Mouse (Mus musculus) CH12.LX (cell line): ENCODE measurements around the gene Uba52. TPM values are rescaled to one million over a fixed set of nuclear protein-coding genes. Genes with fewer than 3 reads are reported as not detected.

Source experiments
- DNase-seq: peaks from one replicate; pipeline ENCODE4 v3.0.0-alpha.2; 2013; ENCODE audit errors: extremely low read depth
- H3K27ac ChIP-seq: 2 replicates; pipeline ENCODE4 v1.5.1; 2012; ENCODE audit warnings: low read depth, mild to moderate bottlenecking, control low read depth, moderate library complexity; ENCODE audit not compliant: insufficient read depth
- H3K27me3 ChIP-seq: replicated peaks from 2 replicates; pipeline ENCODE3; 2012; ENCODE audit warnings: inconsistent platforms
- H3K36me3 ChIP-seq, 2 experiments: replicated peaks in 1 of 2; 2 replicates each; pipeline versions ENCODE3 to v1.6.1; 2012; ENCODE audit warnings: inconsistent platforms in 1 of 2, low read length in 1 of 2, mild to moderate bottlenecking in 1 of 2, mixed read lengths in 1 of 2, moderate library complexity in 1 of 2; ENCODE audit not compliant: control insufficient read depth in 1 of 2, insufficient read depth in 1 of 2
- H3K4me1 ChIP-seq, 2 experiments: 2 replicates each; pipeline ENCODE4 v1.6.1; 2012; ENCODE audit warnings: inconsistent platforms in 1 of 2, moderate library complexity in 1 of 2; ENCODE audit not compliant: insufficient read depth in 2 of 2, control insufficient read depth in 1 of 2
- H3K4me2 ChIP-seq: 2 replicates; pipeline ENCODE4 v1.6.1; 2012; ENCODE audit warnings: low read depth, mild to moderate bottlenecking, control low read depth; ENCODE audit not compliant: poor library complexity, insufficient read depth, severe bottlenecking
- H3K4me3 ChIP-seq, 3 experiments: fragments of 150-350 bp in 1 of 3; sonication (generic) in 1 of 3; replicated peaks in 1 of 3; 2 replicates each; pipeline versions ENCODE3 to v1.5.1; 2011 to 2012; ENCODE audit warnings: low read depth in 2 of 3, low read length in 2 of 3, mild to moderate bottlenecking in 2 of 3, moderate library complexity in 2 of 3, control low read depth in 1 of 3, improper control_type of control experiment in 1 of 3, inconsistent platforms in 1 of 3, mixed read lengths in 1 of 3; ENCODE audit not compliant: poor library complexity in 1 of 3
- H3K79me2 ChIP-seq: replicated peaks from 2 replicates; pipeline ENCODE4 v1.6.1; 2012; ENCODE audit warnings: mild to moderate bottlenecking, moderate library complexity; ENCODE audit not compliant: control insufficient read depth, poor library complexity, insufficient read depth, severe bottlenecking; ENCODE audit errors: extremely low read depth
- H3K9ac ChIP-seq: 2 replicates; pipeline ENCODE4 v1.6.1; 2012; ENCODE audit warnings: low read depth, mild to moderate bottlenecking, control low read depth, moderate library complexity; ENCODE audit not compliant: insufficient read depth
- H3K9me3 ChIP-seq: replicated peaks from 2 replicates; pipeline ENCODE3; 2012; ENCODE audit warnings: low read length, inconsistent platforms, mixed read lengths
- CHD1 ChIP-seq: IDR thresholded peaks from 2 replicates; pipeline ENCODE4 v1.6.1; 2012; ENCODE audit warnings: low read depth, low read length, improper control_type of control experiment, inconsistent platforms
- CTCF ChIP-seq, 2 experiments: IDR thresholded peaks in 1 of 2; conservative IDR thresholded peaks in 1 of 2; 2 replicates each; pipeline ENCODE4 v1.5.1; 2011 to 2012; ENCODE audit warnings: low read depth in 2 of 2, low read length in 2 of 2, improper control_type of control experiment in 1 of 2, inconsistent platforms in 1 of 2, mild to moderate bottlenecking in 1 of 2, moderate library complexity in 1 of 2
- GABPA ChIP-seq: IDR thresholded peaks from 2 replicates; pipeline ENCODE4 v1.6.1; 2012; ENCODE audit warnings: low read depth, low read length, improper control_type of control experiment, inconsistent platforms; ENCODE audit not compliant: insufficient replicate concordance
- HCFC1 ChIP-seq: IDR thresholded peaks from 2 replicates; pipeline ENCODE4 v1.6.1; 2012; ENCODE audit warnings: low read depth, mild to moderate bottlenecking, inconsistent platforms, low read length, improper control_type of control experiment
- IRF4 ChIP-seq: IDR thresholded peaks from 2 replicates; pipeline ENCODE4 v1.6.1; 2014; ENCODE audit warnings: low read depth, mild to moderate bottlenecking, inconsistent platforms, low read length, improper control_type of control experiment
- JUN ChIP-seq: IDR thresholded peaks from 2 replicates; pipeline ENCODE4 v1.6.1; 2011; ENCODE audit warnings: low read depth, mild to moderate bottlenecking, low read length, improper control_type of control experiment, moderate library complexity; ENCODE audit not compliant: insufficient read depth
- MAFK ChIP-seq: IDR thresholded peaks from 2 replicates; pipeline ENCODE4 v1.6.1; 2011; ENCODE audit warnings: low read length, improper control_type of control experiment; ENCODE audit not compliant: insufficient replicate concordance
- MXI1 ChIP-seq: IDR thresholded peaks from 2 replicates; pipeline ENCODE4 v1.6.1; 2011; ENCODE audit warnings: mild to moderate bottlenecking, low read depth, low read length, improper control_type of control experiment
- NELFE ChIP-seq: IDR thresholded peaks from 2 replicates; pipeline ENCODE4 v1.6.1; 2011; ENCODE audit warnings: low read depth, low read length, improper control_type of control experiment
- POLR2AphosphoS2 ChIP-seq: IDR thresholded peaks from 2 replicates; pipeline ENCODE4 v1.6.1; 2011; ENCODE audit warnings: low read depth, low read length, improper control_type of control experiment
- RAD21 ChIP-seq: IDR thresholded peaks from 2 replicates; pipeline ENCODE4 v1.6.1; 2011; ENCODE audit warnings: low read depth, mild to moderate bottlenecking, low read length, improper control_type of control experiment, moderate library complexity
- SMC3 ChIP-seq: IDR thresholded peaks from 2 replicates; pipeline ENCODE4 v1.6.1; 2011; ENCODE audit warnings: low read depth, low read length, improper control_type of control experiment
- USF1 ChIP-seq: IDR thresholded peaks from 2 replicates; pipeline ENCODE4 v1.6.1; 2014; ENCODE audit warnings: low read depth, mild to moderate bottlenecking, inconsistent platforms, low read length, improper control_type of control experiment
- ZMIZ1 ChIP-seq: IDR thresholded peaks from 2 replicates; pipeline ENCODE4 v1.6.1; 2012; ENCODE audit warnings: low read depth, mild to moderate bottlenecking, inconsistent platforms, low read length, improper control_type of control experiment
- ZNF384 ChIP-seq: IDR thresholded peaks from 2 replicates; pipeline ENCODE4 v1.6.1; 2012; ENCODE audit warnings: low read depth, low read length, improper control_type of control experiment, inconsistent platforms
- dilution Hi-C: fragments of 300-500 bp; cut with MboI; formaldehyde crosslinking; loops from 2 replicates; pipeline ENCODE4 v1.14.3; 2020; ENCODE audit warnings: low sequenced_read_pairs; ENCODE audit not compliant: extremely low pct_unique_long_range_greater_than_20kb, extremely low pct_ligation_motif_present
- in situ Hi-C: fragments of 300-500 bp; cut with MboI; formaldehyde crosslinking; loops from 3 replicates; pipeline ENCODE4 v1.14.3; 2019; ENCODE audit warnings: low sequenced_read_pairs, low pct_ligation_motif_present, low pct_unique_long_range_greater_than_20kb, mixed read lengths
- polyA plus RNA-seq: library from polyadenylated mRNA; unstranded; fragments of >175 nt; gene quantifications from 2 replicates; pipeline ENCODE4 v1.2.1, GENCODE M21; 2012; ENCODE audit warnings: low read depth; ENCODE audit not compliant: insufficient read length
- total RNA-seq, 2 experiments: library from RNA; depleted of rRNA; stranded (reverse); fragments of 300-350 nt in 1 of 2; fragments of >200 nt in 1 of 2; gene quantifications; 2 replicates each; pipeline ENCODE4 v1.2.3; 2012 to 2014

The Uba52 gene
- total and polyA plus RNA-seq, 3 experiments = 1,181 to 3,341 (median 1,372) TPM

DNA sequence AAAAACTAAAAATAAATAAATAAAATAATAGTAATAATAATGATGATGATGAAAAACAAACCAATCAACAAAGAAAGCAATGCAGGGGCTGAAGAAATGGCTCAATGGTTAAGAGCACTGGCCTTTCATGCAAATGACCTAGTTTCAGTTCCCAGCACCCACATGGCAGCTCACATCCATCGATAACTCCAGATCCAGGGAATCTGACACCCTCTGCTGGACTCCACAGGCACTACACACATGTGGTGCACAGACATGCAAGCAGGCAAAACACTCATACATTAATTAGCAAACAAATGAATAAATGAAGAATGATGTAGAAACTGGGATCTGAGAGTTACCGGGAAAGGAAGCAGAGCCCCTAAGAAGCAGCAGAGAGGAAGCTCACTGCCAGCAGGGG, 51.0 kb downstream of the Uba52 start:
- H3K27ac ChIP-seq = no peak overlapping the region
- DNase-seq = no peak
- no peaks in the 10 kb centered on the region for H3K79me2 ChIP-seq
- no peak overlapping the region for H3K4me2 ChIP-seq
- dilution Hi-C loops (no loop called here), in situ Hi-C loops (no loop called here)
- peaks cover 0 to 7% of the 10 kb centered on the region in 2 experiments; a peak in 1 of 4 replicates for H3K4me1 ChIP-seq
- H3K9ac ChIP-seq = no peak overlapping the region
- no peaks in the 10 kb centered on the region for H3K27me3 ChIP-seq
- peaks cover 8% of the 10 kb centered on the region for H3K9me3 ChIP-seq
- H3K4me3 ChIP-seq = no peak overlapping the region
- 0 out of 4 replicates have a peak, but pooled peaks of 1 of the 2 experiments have one; percentile 7 for TF ChIP-seq CTCF (conservative IDR thresholded peaks at IDR 0.05 in 1 of 2, IDR thresholded peaks at IDR 0.05 in 1 of 2; ENCODE audit: low read depth in 2 of 2, low read length in 2 of 2)
- TF ChIP-seq JUN = no peak
- peaks cover 0 to 62% of the 10 kb centered on the region in 2 experiments for H3K36me3 ChIP-seq

DNA sequence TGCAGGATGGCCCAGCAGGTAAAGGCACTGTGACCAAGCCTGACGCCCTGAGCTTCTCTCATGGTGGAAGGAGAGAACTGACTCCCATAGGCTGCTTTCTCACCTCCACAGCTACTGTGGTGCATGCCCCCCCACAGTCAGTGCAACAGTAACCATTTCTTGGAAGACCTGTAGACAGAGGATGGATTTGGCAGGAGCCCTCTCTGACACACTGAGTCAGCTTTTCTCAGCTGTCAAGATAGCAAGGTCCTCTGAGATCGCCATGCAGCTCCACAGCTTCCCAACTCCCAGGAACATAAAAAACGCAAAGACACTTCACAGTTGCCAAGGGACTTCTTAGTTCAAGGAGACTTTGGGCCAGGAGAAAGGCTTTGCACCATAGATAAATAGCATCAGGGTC, 52.1 kb downstream of the Uba52 start:
- Histone ChIP-seq H3K4me1 (peaks cover 0 to 7% of the 10 kb centered on the region in 2 experiments; a peak in 1 of 4 replicates), H3K9ac (no peak overlapping the region), H3K36me3 (peaks cover 0 to 54% of the 10 kb centered on the region in 2 experiments), H3K27ac (no peak overlapping the region), H3K4me3 (no peak overlapping the region), H3K27me3 (no peaks in the 10 kb centered on the region), H3K9me3 (peaks cover 8% of the 10 kb centered on the region), H3K79me2 (no peaks in the 10 kb centered on the region), H3K4me2 (no peak overlapping the region)
- TF ChIP-seq NELFE = no peak
- TF ChIP-seq IRF4 = no peak
- no peak for TF ChIP-seq ZNF384
- no peak for TF ChIP-seq SMC3
- TF ChIP-seq JUN = no peak
- no peak for TF ChIP-seq POLR2AphosphoS2
- no peak for TF ChIP-seq HCFC1
- no peak for TF ChIP-seq MAFK
- TF ChIP-seq MXI1 = no peak
- TF ChIP-seq GABPA = no peak
- TF ChIP-seq USF1 = no peak
- no peak for TF ChIP-seq CHD1
- TF ChIP-seq RAD21 = no peak
- no peak for TF ChIP-seq ZMIZ1
- in situ Hi-C loops = no loop called here
- DNase-seq = no peak
- dilution Hi-C loops = no loop called here

Other genes with a start within 250 kb of the Uba52 start
Only the 20 nearest of the 26 such genes appear.
- gene Cers1, start 195.0 kb downstream of the Uba52 start, total RNA-seq (2012; rRNA removed) = 0.13 TPM in 1 of 2 replicates, not detected in the other
- gene Cers1, start 195.0 kb downstream of the Uba52 start, total RNA-seq (2014; rRNA removed) = not detected in 2 replicates
- gene Cers1, start 195.0 kb downstream of the Uba52 start, polyA plus RNA-seq = not detected in 2 replicates
- 0.08 and 0.17 TPM in 2 replicates for gene Gdf1, start 181.0 kb downstream of the Uba52 start, total RNA-seq (2012; rRNA removed)
- not detected in 2 replicates for gene Gdf1, start 181.0 kb downstream of the Uba52 start, total RNA-seq (2014; rRNA removed)
- gene Gdf1, start 181.0 kb downstream of the Uba52 start, polyA plus RNA-seq = 0.26 TPM in 1 of 2 replicates, not detected in the other
- gene Upf1, start 157.5 kb downstream of the Uba52 start, total RNA-seq (2012; rRNA removed) = 39.6 and 45.7 TPM in 2 replicates
- gene Upf1, start 157.5 kb downstream of the Uba52 start, total RNA-seq (2014; rRNA removed) = 27.0 and 31.1 TPM in 2 replicates
- gene Upf1, start 157.5 kb downstream of the Uba52 start, polyA plus RNA-seq = 42.4 and 44.4 TPM in 2 replicates
- 0.08 and 0.13 TPM in 2 replicates for gene Comp, start 137.2 kb downstream of the Uba52 start, total RNA-seq (2012; rRNA removed)
- gene Comp, start 137.2 kb downstream of the Uba52 start, total RNA-seq (2014; rRNA removed) = not detected in 2 replicates
- 0.16 TPM in 1 of 2 replicates, not detected in the other for gene Comp, start 137.2 kb downstream of the Uba52 start, polyA plus RNA-seq
- gene Crtc1, start 71.2 kb downstream of the Uba52 start, total RNA-seq (2012; rRNA removed) = 1.8 and 2.0 TPM in 2 replicates
- gene Crtc1, start 71.2 kb downstream of the Uba52 start, total RNA-seq (2014; rRNA removed) = 1.3 and 2.2 TPM in 2 replicates
- gene Crtc1, start 71.2 kb downstream of the Uba52 start, polyA plus RNA-seq = 8.2 and 8.6 TPM in 2 replicates
- 10.2 and 15.6 TPM in 2 replicates for gene Klhl26, start 33.8 kb downstream of the Uba52 start, total RNA-seq (2012; rRNA removed)
- 3.7 and 4.7 TPM in 2 replicates for gene Klhl26, start 33.8 kb downstream of the Uba52 start, total RNA-seq (2014; rRNA removed)
- gene Klhl26, start 33.8 kb downstream of the Uba52 start, polyA plus RNA-seq = 4.9 and 6.0 TPM in 2 replicates
- not detected in 2 replicates for gene Tmem59l, start 23.4 kb downstream of the Uba52 start, total RNA-seq (2012; rRNA removed)
- not detected in 2 replicates for gene Tmem59l, start 23.4 kb downstream of the Uba52 start, total RNA-seq (2014; rRNA removed)
- not detected in 2 replicates for gene Tmem59l, start 23.4 kb downstream of the Uba52 start, polyA plus RNA-seq
- 1.1 and 1.2 TPM in 2 replicates for gene Crlf1, start 17.6 kb downstream of the Uba52 start, total RNA-seq (2012; rRNA removed)
- 0.42 TPM in 2 replicates for gene Crlf1, start 17.6 kb downstream of the Uba52 start, total RNA-seq (2014; rRNA removed)
- 0.44 and 0.78 TPM in 2 replicates for gene Crlf1, start 17.6 kb downstream of the Uba52 start, polyA plus RNA-seq
- 87.3 and 90.0 TPM in 2 replicates for gene Rex1bd, start 4.0 kb downstream of the Uba52 start, total RNA-seq (2012; rRNA removed)
- gene Rex1bd, start 4.0 kb downstream of the Uba52 start, total RNA-seq (2014; rRNA removed) = 43.3 and 47.8 TPM in 2 replicates
- gene Rex1bd, start 4.0 kb downstream of the Uba52 start, polyA plus RNA-seq = 38.4 and 59.9 TPM in 2 replicates
- 246 and 266 TPM in 2 replicates for gene Fkbp8, start 16.9 kb upstream of the Uba52 start, total RNA-seq (2012; rRNA removed)
- gene Fkbp8, start 16.9 kb upstream of the Uba52 start, total RNA-seq (2014; rRNA removed) = 172 and 178 TPM in 2 replicates
- 176 and 178 TPM in 2 replicates for gene Fkbp8, start 16.9 kb upstream of the Uba52 start, polyA plus RNA-seq
- 45.7 and 63.4 TPM in 2 replicates for gene Kxd1, start 17.2 kb upstream of the Uba52 start, total RNA-seq (2012; rRNA removed)
- gene Kxd1, start 17.2 kb upstream of the Uba52 start, total RNA-seq (2014; rRNA removed) = 67.9 and 68.0 TPM in 2 replicates
- 56.6 and 56.7 TPM in 2 replicates for gene Kxd1, start 17.2 kb upstream of the Uba52 start, polyA plus RNA-seq
- gene Ell, start 28.7 kb upstream of the Uba52 start, total RNA-seq (2012; rRNA removed) = 9.8 TPM in 2 replicates
- 6.4 and 6.5 TPM in 2 replicates for gene Ell, start 28.7 kb upstream of the Uba52 start, total RNA-seq (2014; rRNA removed)
- 14.0 and 17.9 TPM in 2 replicates for gene Ell, start 28.7 kb upstream of the Uba52 start, polyA plus RNA-seq
- 141 and 174 TPM in 2 replicates for gene Isyna1, start 83.6 kb upstream of the Uba52 start, total RNA-seq (2012; rRNA removed)
- gene Isyna1, start 83.6 kb upstream of the Uba52 start, total RNA-seq (2014; rRNA removed) = 99.9 and 107 TPM in 2 replicates
- 139 and 163 TPM in 2 replicates for gene Isyna1, start 83.6 kb upstream of the Uba52 start, polyA plus RNA-seq
- 77.3 and 84.9 TPM in 2 replicates for gene Ssbp4, start 98.1 kb upstream of the Uba52 start, total RNA-seq (2012; rRNA removed)
- 31.0 and 41.3 TPM in 2 replicates for gene Ssbp4, start 98.1 kb upstream of the Uba52 start, total RNA-seq (2014; rRNA removed)
- 114 and 128 TPM in 2 replicates for gene Ssbp4, start 98.1 kb upstream of the Uba52 start, polyA plus RNA-seq
- gene Lrrc25, start 105.4 kb upstream of the Uba52 start, total RNA-seq (2012; rRNA removed) = 0.25 and 0.30 TPM in 2 replicates
- gene Lrrc25, start 105.4 kb upstream of the Uba52 start, total RNA-seq (2014; rRNA removed) = 2.4 and 2.6 TPM in 2 replicates
- gene Lrrc25, start 105.4 kb upstream of the Uba52 start, polyA plus RNA-seq = 4.0 and 5.9 TPM in 2 replicates
- gene Gdf15, start 121.7 kb upstream of the Uba52 start, total RNA-seq (2012; rRNA removed) = 0.21 TPM in 1 of 2 replicates, not detected in the other
- gene Gdf15, start 121.7 kb upstream of the Uba52 start, total RNA-seq (2014; rRNA removed) = not detected in 2 replicates
- 0.16 TPM in 1 of 2 replicates, not detected in the other for gene Gdf15, start 121.7 kb upstream of the Uba52 start, polyA plus RNA-seq
- gene Pgpep1, start 149.6 kb upstream of the Uba52 start, total RNA-seq (2012; rRNA removed) = 15.2 and 22.9 TPM in 2 replicates
- gene Pgpep1, start 149.6 kb upstream of the Uba52 start, total RNA-seq (2014; rRNA removed) = 10.3 and 12.3 TPM in 2 replicates
- gene Pgpep1, start 149.6 kb upstream of the Uba52 start, polyA plus RNA-seq = 30.0 and 35.1 TPM in 2 replicates
- 135 and 168 TPM in 2 replicates for gene Lsm4, start 162.4 kb upstream of the Uba52 start, total RNA-seq (2012; rRNA removed)
- gene Lsm4, start 162.4 kb upstream of the Uba52 start, total RNA-seq (2014; rRNA removed) = 134 and 143 TPM in 2 replicates
- 240 and 256 TPM in 2 replicates for gene Lsm4, start 162.4 kb upstream of the Uba52 start, polyA plus RNA-seq
- 279 and 287 TPM in 2 replicates for gene Jund, start 188.1 kb upstream of the Uba52 start, total RNA-seq (2012; rRNA removed)
- 147 and 191 TPM in 2 replicates for gene Jund, start 188.1 kb upstream of the Uba52 start, total RNA-seq (2014; rRNA removed)
- gene Jund, start 188.1 kb upstream of the Uba52 start, polyA plus RNA-seq = 255 and 283 TPM in 2 replicates
- not detected in 2 replicates for gene Iqcn, start 192.7 kb upstream of the Uba52 start, total RNA-seq (2012; rRNA removed)
- gene Iqcn, start 192.7 kb upstream of the Uba52 start, total RNA-seq (2014; rRNA removed) = not detected in 2 replicates
- 0.07 TPM in 1 of 2 replicates, not detected in the other for gene Iqcn, start 192.7 kb upstream of the Uba52 start, polyA plus RNA-seq